Mouse (Mus musculus): ENCODE results near the gene 4930578G10Rik. TPM values are rescaled to one million over a fixed set of nuclear protein-coding genes. Genes with fewer than 3 reads are reported as not detected.

The 4930578G10Rik gene
- total and polyA plus RNA-seq, 3 experiments = not detected

- Histone ChIP-seq H3K36me3 (ENCODE audit: control insufficient read depth, insufficient read depth, low read length) (no peaks in the 10 kb centered on the region), H3K9ac (ENCODE audit: low read depth, low read length) (no peak overlapping the region), H3K27me3 (ENCODE audit: control insufficient read depth, insufficient read depth, low read length) (no peaks in the 10 kb centered on the region), H3K79me2 (replicated peaks; ENCODE audit: control insufficient read depth, insufficient read depth, low read length) (no peaks in the 10 kb centered on the region), H3K27ac (no peak overlapping the region), H3K4me3 (no peak overlapping the region), H3K4me1 (ENCODE audit: control insufficient read depth, insufficient read depth, low read length) (no peaks in the 10 kb centered on the region)
- intact Hi-C loops (cut with DNase I) = no loop called here
- TF ChIP-seq EP300 (IDR thresholded peaks at IDR 0.05; ENCODE audit: insufficient read depth, low read depth, low read length) = no peak
- 89% methylated on average over 6 of the region's 6 CpGs for WGBS
- no peak for DNase-seq
These were observed 153.5 kb downstream of the 4930578G10Rik start for GRCm38 (mm10) chr4:42888806-42889205.

DNA sequence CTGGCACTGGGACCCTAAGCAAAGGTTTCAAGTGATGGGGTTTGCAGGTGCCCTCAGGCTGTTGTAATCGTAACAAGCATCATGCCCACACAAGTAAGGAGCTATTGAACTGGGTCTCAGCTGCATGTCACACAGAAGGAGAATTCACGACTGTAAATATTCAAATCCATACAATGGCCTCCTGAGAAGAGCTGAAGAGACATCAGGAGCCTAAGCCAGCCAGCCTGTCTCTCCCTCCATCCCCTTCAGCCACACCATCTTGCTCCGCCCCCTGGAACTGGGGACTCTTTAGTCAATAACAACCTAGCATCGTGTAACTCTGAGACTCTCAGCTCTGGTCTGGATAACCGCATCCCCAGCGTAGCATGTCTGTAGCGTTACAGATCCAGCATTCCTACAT is 155.8 kb downstream of the 4930578G10Rik start:
- no peak for TF ChIP-seq CTCF (IDR thresholded peaks at IDR 0.05)
- DNase-seq = no peak
- H3K27me3 ChIP-seq (ENCODE audit: control insufficient read depth, insufficient read depth, low read length) = no peaks in the 10 kb centered on the region
- no peaks in the 10 kb centered on the region for H3K79me2 ChIP-seq (replicated peaks; ENCODE audit: control insufficient read depth, insufficient read depth, low read length)
- H3K27ac ChIP-seq = no peak overlapping the region
- intact Hi-C loops (cut with DNase I) = no loop called here
- WGBS = 65% methylated on average over 7 of the region's 7 CpGs
- H3K4me1 ChIP-seq (ENCODE audit: control insufficient read depth, insufficient read depth, low read length) = no peaks in the 10 kb centered on the region
- no peak overlapping the region for H3K9ac ChIP-seq (ENCODE audit: low read depth, low read length)
- H3K36me3 ChIP-seq (ENCODE audit: control insufficient read depth, insufficient read depth, low read length) = no peaks in the 10 kb centered on the region
- H3K4me3 ChIP-seq = no peak overlapping the region

DNA sequence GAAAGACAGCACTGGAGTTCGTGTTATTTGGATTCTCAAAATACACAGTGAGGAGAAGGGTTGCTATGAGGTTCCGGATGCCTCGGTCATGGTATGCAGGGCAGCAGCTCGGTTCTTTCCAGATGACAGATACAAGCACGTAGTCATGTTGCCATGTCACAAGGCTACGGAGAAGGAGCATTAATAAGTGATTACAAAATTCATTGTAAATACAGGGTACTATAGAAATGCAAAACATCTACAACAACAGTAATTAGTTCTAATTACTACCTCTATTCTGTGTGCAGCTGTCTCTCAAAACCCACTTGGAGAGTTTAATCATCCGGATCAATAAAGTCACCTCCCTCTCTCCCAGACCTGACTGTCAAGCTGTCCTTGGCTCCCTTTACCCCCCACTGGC is 159.8 kb downstream of the 4930578G10Rik start:
- Histone ChIP-seq H3K36me3 (ENCODE audit: control insufficient read depth, insufficient read depth, low read length) (no peaks in the 10 kb centered on the region), H3K4me1 (ENCODE audit: control insufficient read depth, insufficient read depth, low read length) (no peaks in the 10 kb centered on the region), H3K9ac (ENCODE audit: low read depth, low read length) (no peak overlapping the region), H3K79me2 (replicated peaks; ENCODE audit: control insufficient read depth, insufficient read depth, low read length) (no peaks in the 10 kb centered on the region), H3K4me3 (no peak overlapping the region), H3K27ac (no peak overlapping the region), H3K27me3 (ENCODE audit: control insufficient read depth, insufficient read depth, low read length) (no peaks in the 10 kb centered on the region)
- TF ChIP-seq POLR2A (IDR thresholded peaks at IDR 0.05; ENCODE audit: insufficient read depth, low read depth, low read length) = no peak
- TF ChIP-seq EP300 (IDR thresholded peaks at IDR 0.05; ENCODE audit: insufficient read depth, low read depth, low read length) = no peak
- no peak for DNase-seq
- WGBS = 80% methylated on average over 7 of the region's 7 CpGs
- intact Hi-C loops (cut with DNase I) = no loop called here

Other genes starting within 250 kb of the 4930578G10Rik start
- not detected for gene Fam205a2, start 207.4 kb upstream of the 4930578G10Rik start, total RNA-seq (2021)
- 0.04 and 0.06 TPM in 2 replicates for gene Fam205a2, start 207.4 kb upstream of the 4930578G10Rik start, polyA plus RNA-seq (2012; rRNA removed)
- not detected for gene Gm10591, start 123.3 kb upstream of the 4930578G10Rik start, total RNA-seq (2021)
- gene Gm10591, start 123.3 kb upstream of the 4930578G10Rik start, polyA plus RNA-seq (2012; rRNA removed) = 1.5 TPM in 1 of 2 replicates, not detected in the other
- 1 to 10 TPM; 2.7 to 4.8 TPM for gene Gm2564, start 105.8 kb upstream of the 4930578G10Rik start, total RNA-seq (2021)
- 2.1 and 6.3 TPM in 2 replicates for gene Gm2564, start 105.8 kb upstream of the 4930578G10Rik start, polyA plus RNA-seq (2012; rRNA removed)
- gene Ccl27b, start 80.3 kb upstream of the 4930578G10Rik start, total RNA-seq (2021) = not detected
- not detected in 2 replicates for gene Ccl27b, start 80.3 kb upstream of the 4930578G10Rik start, polyA plus RNA-seq (2012; rRNA removed)
- gene Il11ra2, start 73.7 kb upstream of the 4930578G10Rik start, total RNA-seq (2021) = under 1 TPM in 1 of 2 experiments, not detected in 1; 0.29 TPM
- 0.70 TPM in 1 of 2 replicates, not detected in the other for gene Il11ra2, start 73.7 kb upstream of the 4930578G10Rik start, polyA plus RNA-seq (2012; rRNA removed)
- 1 to 10 TPM in 1 of 2 experiments, under 1 TPM in 1; 0.52 to 1.3 TPM for gene Ccl19, start 21.0 kb downstream of the 4930578G10Rik start, total RNA-seq (2021)
- 2.3 and 5.8 TPM in 2 replicates for gene Ccl19, start 21.0 kb downstream of the 4930578G10Rik start, polyA plus RNA-seq (2012; rRNA removed)
- 10 to 100 TPM; 47.6 to 62.3 TPM for gene Ccl21a, start 38.4 kb downstream of the 4930578G10Rik start, total RNA-seq (2021)
- 42.1 and 43.1 TPM in 2 replicates for gene Ccl21a, start 38.4 kb downstream of the 4930578G10Rik start, polyA plus RNA-seq (2012; rRNA removed)
- not detected for gene Fam205a1, start 118.3 kb downstream of the 4930578G10Rik start, total RNA-seq (2021)
- gene Fam205a1, start 118.3 kb downstream of the 4930578G10Rik start, polyA plus RNA-seq (2012; rRNA removed) = not detected in 2 replicates
- under 1 TPM in 1 of 2 experiments, not detected in 1; 0.10 TPM for gene Gm12394, start 121.2 kb downstream of the 4930578G10Rik start, total RNA-seq (2021)
- gene Gm12394, start 121.2 kb downstream of the 4930578G10Rik start, polyA plus RNA-seq (2012; rRNA removed) = 0.02 TPM in 1 of 2 replicates, not detected in the other
- gene Fam205c, start 138.7 kb downstream of the 4930578G10Rik start, total RNA-seq (2021) = 1 to 10 TPM; 8.3 to 9.8 TPM
- 0.14 and 0.20 TPM in 2 replicates for gene Fam205c, start 138.7 kb downstream of the 4930578G10Rik start, polyA plus RNA-seq (2012; rRNA removed)
- 1 to 10 TPM; 5.0 to 5.8 TPM for gene Phf24, start 181.1 kb downstream of the 4930578G10Rik start, total RNA-seq (2021)
- 4.8 and 7.8 TPM in 2 replicates for gene Phf24, start 181.1 kb downstream of the 4930578G10Rik start, polyA plus RNA-seq (2012; rRNA removed)
- gene Dnajb5, start 214.3 kb downstream of the 4930578G10Rik start, total RNA-seq (2021) = 100 to 1,000 TPM in 1 of 2 experiments, 10 to 100 TPM in 1; 88.5 to 103 TPM
- gene Dnajb5, start 214.3 kb downstream of the 4930578G10Rik start, polyA plus RNA-seq (2012; rRNA removed) = 45.6 and 51.1 TPM in 2 replicates
- not detected for gene 1700022I11Rik, start 234.1 kb downstream of the 4930578G10Rik start, total RNA-seq (2021)
- not detected in 2 replicates for gene 1700022I11Rik, start 234.1 kb downstream of the 4930578G10Rik start, polyA plus RNA-seq (2012; rRNA removed)